Mouse (Mus musculus) heart, postnatal 0 days (tissue): ENCODE data around the gene Mapkapk3.

ENCODE experiments used
- CTCF ChIP-seq: IDR thresholded peaks from 2 replicates; pipeline ENCODE4 v1.5.1; 2016; ENCODE audit warnings: antibody characterized with exemption, control low read depth, low read depth
- EP300 ChIP-seq: IDR thresholded peaks from 2 replicates; pipeline ENCODE4 v1.6.1; 2016; ENCODE audit warnings: antibody characterized with exemption, low read depth

- TF ChIP-seq CTCF: no peak
- TF ChIP-seq EP300: no peak
These were observed 34.8 kb downstream of the Mapkapk3 start for GRCm38 (mm10) chr9:107254925-107255324.
